Mouse (Mus musculus) heart, adult 2 months (tissue): ENCODE data around the gene Rai14. TPM values are rescaled to one million over a fixed set of nuclear protein-coding genes. Genes with fewer than 3 reads are reported as not detected.

Source experiments
- DNase-seq, 2 experiments: peaks; one replicate each; pipeline ENCODE4 v3.0.0; 2021
- H3K27ac ChIP-seq: fragments of 200-600 bp; 2 replicates; pipeline ENCODE4 v1.8.1; 2022
- H3K27me3 ChIP-seq: fragments of 200-500 bp; 2 replicates; pipeline ENCODE4 v1.6.1; 2012; ENCODE audit warnings: mild to moderate bottlenecking, low read length, inconsistent platforms, mixed read lengths; ENCODE audit not compliant: control insufficient read depth, insufficient read depth
- H3K36me3 ChIP-seq: fragments of 200-500 bp; 2 replicates; pipeline ENCODE4 v1.6.1; 2012; ENCODE audit warnings: low read length, inconsistent platforms; ENCODE audit not compliant: control insufficient read depth, insufficient read depth
- H3K4me1 ChIP-seq: fragments of 200-500 bp; 2 replicates; pipeline ENCODE4 v1.6.1; 2011; ENCODE audit warnings: low read length; ENCODE audit not compliant: control insufficient read depth, insufficient read depth
- H3K4me3 ChIP-seq: fragments of 200-600 bp; 2 replicates; pipeline ENCODE4 v1.8.1; 2022
- H3K79me2 ChIP-seq: fragments of 200-500 bp; replicated peaks from 2 replicates; pipeline ENCODE4 v1.6.1; 2012; ENCODE audit warnings: mild to moderate bottlenecking, inconsistent platforms, low read length, moderate library complexity, mixed read lengths; ENCODE audit not compliant: control insufficient read depth, insufficient read depth
- H3K9ac ChIP-seq: fragments of 200-500 bp; 2 replicates; pipeline ENCODE4 v1.6.1; 2012; ENCODE audit warnings: low read depth, mild to moderate bottlenecking, control low read depth, inconsistent platforms, low read length, mixed read lengths
- CTCF ChIP-seq: fragments of 200-600 bp; IDR thresholded peaks from 2 replicates; pipeline ENCODE4 v1.8.1; 2022; ENCODE audit warnings: antibody characterized with exemption, mild to moderate bottlenecking, moderate library complexity
- EP300 ChIP-seq: fragments of 200-500 bp; IDR thresholded peaks from 2 replicates; pipeline ENCODE4 v1.6.1; 2011; ENCODE audit warnings: low read depth, low read length, control low read depth; ENCODE audit not compliant: insufficient read depth
- POLR2A ChIP-seq: fragments of 200-500 bp; IDR thresholded peaks from 2 replicates; pipeline ENCODE4 v1.6.1; 2011; ENCODE audit warnings: mild to moderate bottlenecking, low read depth, low read length, control low read depth; ENCODE audit not compliant: insufficient read depth
- WGBS: fragments of 180-500 bp; shearing (Covaris S2); methylation state at CpG from one replicate; pipeline ENCODE4 v1.1.7; 2018; 5-methylcytosine and 5-hydroxymethylcytosine counted together
- intact Hi-C: fragments of 180-260 bp; cut with DNase I; formaldehyde crosslinking; loops from one replicate; pipeline ENCODE4 v1.15.1; 2025
- polyA plus RNA-seq: library from polyadenylated mRNA; depleted of rRNA; stranded (reverse); fragments of >200 nt; gene quantifications from 2 replicates; pipeline ENCODE4 v1.2.3, GENCODE M21; 2012
- total RNA-seq, 2 experiments: library from RNA; stranded (reverse); gene quantifications; 2 replicates each; pipeline ENCODE4 v1.2.3; 2021

The Rai14 gene
- total and polyA plus RNA-seq, 3 experiments, result 1.1 to 4.3 (median 3.7) TPM

DNA sequence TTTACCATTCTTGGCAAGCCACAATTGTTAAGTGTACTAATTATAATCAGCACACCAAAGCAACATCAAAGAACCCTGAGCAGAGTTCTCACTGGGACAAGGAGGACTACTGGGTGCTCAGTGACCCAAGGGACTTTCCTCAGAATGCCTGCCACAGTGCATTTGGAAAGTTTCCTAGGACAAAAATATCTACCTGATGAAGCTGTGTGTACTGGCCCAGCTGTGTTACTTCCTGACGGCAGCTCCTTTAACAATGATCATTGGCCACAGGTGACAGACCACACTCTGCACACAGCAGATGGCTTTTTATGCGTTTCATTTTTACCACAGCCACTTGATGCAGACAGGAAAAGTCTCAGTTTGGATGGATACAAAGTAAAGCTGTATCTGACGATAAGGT, 135.3 kb downstream of the Rai14 start:
- no peak overlapping the region for H3K9ac ChIP-seq
- no peaks in the 10 kb centered on the region; the same call in 1 of the 2 replicates for H3K4me1 ChIP-seq
- intact Hi-C loops, result no loop called here
- H3K36me3 ChIP-seq, result no peaks in the 10 kb centered on the region
- no peak overlapping the region for H3K27ac ChIP-seq
- H3K27me3 ChIP-seq, result no peaks in the 10 kb centered on the region
- H3K79me2 ChIP-seq, result no peaks in the 10 kb centered on the region
- DNase-seq, result no peak
- 68% methylated on average over 3 of the region's 3 CpGs for WGBS
- no peak for TF ChIP-seq EP300
- TF ChIP-seq POLR2A, result no peak
- no peak for TF ChIP-seq CTCF
- no peak overlapping the region for H3K4me3 ChIP-seq

GRCm38 (mm10) chr15:10566486-10566885, 147.9 kb downstream of the Rai14 start:
- Histone ChIP-seq H3K4me1 (no peaks in the 10 kb centered on the region), H3K27me3 (no peaks in the 10 kb centered on the region), H3K36me3 (no peaks in the 10 kb centered on the region), H3K79me2 (no peaks in the 10 kb centered on the region), H3K4me3 (no peak overlapping the region), H3K27ac (no peak overlapping the region), H3K9ac (no peak overlapping the region)
- 78% methylated on average over 7 of the region's 7 CpGs for WGBS
- DNase-seq, result no peak
- TF ChIP-seq EP300 (no peak), POLR2A (no peak), CTCF (no peak)
- intact Hi-C loops, result no loop called here

GRCm38 (mm10) chr15:10564201-10564600, 150.2 kb downstream of the Rai14 start:
- Histone ChIP-seq H3K27me3 (no peaks in the 10 kb centered on the region), H3K9ac (no peak overlapping the region), H3K27ac (no peak overlapping the region), H3K79me2 (no peaks in the 10 kb centered on the region), H3K4me3 (no peak overlapping the region), H3K4me1 (no peaks in the 10 kb centered on the region), H3K36me3 (no peaks in the 10 kb centered on the region)
- intact Hi-C loops, result no loop called here
- TF ChIP-seq POLR2A (no peak), EP300 (no peak), CTCF (no peak)
- no peak for DNase-seq
- WGBS, result 38% methylated on average over 1 of the region's 1 CpGs

- DNase-seq, result no peak
- no peak for TF ChIP-seq POLR2A
- TF ChIP-seq CTCF, result no peak
- TF ChIP-seq EP300, result no peak
- Histone ChIP-seq H3K4me3 (no peak overlapping the region), H3K9ac (no peak overlapping the region), H3K36me3 (no peaks in the 10 kb centered on the region), H3K79me2 (no peaks in the 10 kb centered on the region), H3K27ac (no peak overlapping the region), H3K4me1 (no peaks in the 10 kb centered on the region), H3K27me3 (no peaks in the 10 kb centered on the region)
- intact Hi-C loops, result no loop called here
Measured at GRCm38 (mm10) chr15:10562281-10562680, 152.1 kb downstream of the Rai14 start.

- H3K27me3 ChIP-seq, result no peaks in the 10 kb centered on the region
- no peaks in the 10 kb centered on the region for H3K4me1 ChIP-seq
- H3K9ac ChIP-seq, result no peak overlapping the region
- 92% methylated on average over 7 of the region's 7 CpGs for WGBS
- H3K36me3 ChIP-seq, result no peaks in the 10 kb centered on the region
- no peak overlapping the region for H3K27ac ChIP-seq
- no peak for DNase-seq
- TF ChIP-seq CTCF (no peak), EP300 (no peak), POLR2A (no peak)
- H3K4me3 ChIP-seq, result no peak overlapping the region
- intact Hi-C loops, result no loop called here
- H3K79me2 ChIP-seq, result no peaks in the 10 kb centered on the region
Measured at GRCm38 (mm10) chr15:10560005-10560404, 154.4 kb downstream of the Rai14 start.

- intact Hi-C loops, result no loop called here
- no peak within 1 kb of the TSS for H3K27ac ChIP-seq
- no peaks in the 10 kb centered on the region for H3K27me3 ChIP-seq
- 86% methylated on average over 13 of the region's 13 CpGs for WGBS
- H3K9ac ChIP-seq, result no peak within 1 kb of the TSS
- no peaks in the 10 kb centered on the region for H3K36me3 ChIP-seq
- no peaks in the 10 kb centered on the region for H3K4me1 ChIP-seq
- TF ChIP-seq CTCF, result no peak
- TF ChIP-seq EP300, result no peak
- H3K79me2 ChIP-seq, result no peaks in the 10 kb centered on the region
- DNase-seq, result no peak
- H3K4me3 ChIP-seq, result no peak within 1 kb of the TSS
Measured at GRCm38 (mm10) chr15:10558465-10558864, 156.0 kb downstream of the Rai14 start, which contains the start of gene Ttc23l. Gene Ttc23l, minus strand, starts transcription at chr15:10558668.
